Mouse (Mus musculus) CD4-positive, CD25-positive, alpha-beta regulatory T cell, adult 4 months (primary cell): ENCODE results near the gene Moxd1. TPM values are rescaled to one million over a fixed set of nuclear protein-coding genes. Genes with fewer than 3 reads are reported as not detected.

Source experiments
- polyA plus RNA-seq, 2 experiments: library from polyadenylated mRNA; unstranded; fragments of 100-300 nt; shearing (Covaris generic); gene quantifications; one replicate each; pipeline ENCODE4 v1.2.1; 2017

Gene Moxd1
- polyA plus RNA-seq, 2 experiments from 2014 or later: not detected

Other genes starting within 250 kb of the Moxd1 start
- gene Taar6, start 237.9 kb upstream of the Moxd1 start, polyA plus RNA-seq: not detected
- not detected for gene Taar7a, start 230.0 kb upstream of the Moxd1 start, polyA plus RNA-seq
- not detected for gene Taar7b, start 223.6 kb upstream of the Moxd1 start, polyA plus RNA-seq
- not detected for gene Taar7d, start 196.3 kb upstream of the Moxd1 start, polyA plus RNA-seq
- gene Taar7e, start 185.9 kb upstream of the Moxd1 start, polyA plus RNA-seq: under 1 TPM in 1 of 2 experiments, not detected in 1; 0.30 TPM
- gene Taar7f, start 174.0 kb upstream of the Moxd1 start, polyA plus RNA-seq: not detected
- not detected for gene Taar8a, start 147.0 kb upstream of the Moxd1 start, polyA plus RNA-seq
- gene Taar8b, start 131.2 kb upstream of the Moxd1 start, polyA plus RNA-seq: not detected
- gene Taar8c, start 121.6 kb upstream of the Moxd1 start, polyA plus RNA-seq: not detected
- gene Taar9, start 114.0 kb upstream of the Moxd1 start, polyA plus RNA-seq: not detected
- 10 to 100 TPM; 21.2 to 25.6 TPM for gene Stx7, start 74.2 kb upstream of the Moxd1 start, polyA plus RNA-seq